Mouse (Mus musculus) myocyte (in vitro differentiated cells): Measurements from ENCODE around the gene Kcna7.

Source experiments
- CEBPB ChIP-seq: IDR thresholded peaks from 2 replicates; pipeline ENCODE4 v1.6.1; 2011; ENCODE audit warnings: mild to moderate bottlenecking, moderate library complexity; ENCODE audit not compliant: poor library complexity, insufficient read depth, severe bottlenecking
- E2F4 ChIP-seq: IDR thresholded peaks from one replicate; pipeline ENCODE4 v1.6.1; 2011; ENCODE audit warnings: mild to moderate bottlenecking, control low read depth, moderate library complexity; ENCODE audit not compliant: insufficient read depth
- MAX ChIP-seq: IDR thresholded peaks from one replicate; pipeline ENCODE4 v1.6.1; 2011; ENCODE audit warnings: low read depth, mild to moderate bottlenecking, control low read depth
- MYOG ChIP-seq, 3 experiments: IDR thresholded peaks; one replicate each; pipeline ENCODE4 v1.6.1; 2011; ENCODE audit warnings: control low read depth in 2 of 3, low read depth in 2 of 3, mild to moderate bottlenecking in 2 of 3; ENCODE audit not compliant: insufficient read length in 2 of 3, control insufficient read depth in 1 of 3, insufficient read depth in 1 of 3
- POLR2A ChIP-seq: IDR thresholded peaks from one replicate; pipeline ENCODE4 v1.6.1; 2011; ENCODE audit warnings: low read depth, mild to moderate bottlenecking, control low read depth, moderate library complexity; ENCODE audit not compliant: insufficient read length
- POLR2AphosphoS2 ChIP-seq: IDR thresholded peaks from one replicate; pipeline ENCODE4 v1.6.1; 2011; ENCODE audit warnings: low read depth, control low read depth; ENCODE audit not compliant: insufficient read length
- SRF ChIP-seq: IDR thresholded peaks from one replicate; pipeline ENCODE4 v1.6.1; 2011; ENCODE audit warnings: low read depth; ENCODE audit not compliant: control insufficient read depth, insufficient read length
- USF1 ChIP-seq: IDR thresholded peaks from one replicate; pipeline ENCODE4 v1.6.1; 2011; ENCODE audit warnings: low read depth, mild to moderate bottlenecking, control low read depth, moderate library complexity

GRCm38 (mm10) chr7:45401521-45402085, 3.9 kb upstream of the Kcna7 start:
- TF ChIP-seq MAX (no peak), POLR2A (no peak), E2F4 (no peak), CEBPB (no peak), USF1 (no peak), MYOG (IDR thresholded peaks at IDR 0.05; ENCODE audit: control insufficient read depth in 1 of 3, insufficient read depth in 1 of 3, insufficient read length in 2 of 3, low read depth in 2 of 3) (no peak), SRF (no peak), POLR2AphosphoS2 (no peak)
